Mouse (Mus musculus) mouse trophoblast stem cell (cell line): ENCODE data around the gene Smg9.

Experiments
- in situ Hi-C, 2 experiments: fragments of 300-500 bp; cut with MseI, MboI; formaldehyde crosslinking; loops; 2 replicates in 1 of 2; 3 replicates in 1 of 2; pipeline ENCODE4 v1.15.1; 2025

The Smg9 gene

GRCm38 (mm10) chr7:24399256-24400081 lies at the start of gene Smg9:
TSS of gene Smg9 (plus strand) at chr7:24399619.
- in situ Hi-C loops = no loop called here

GRCm38 (mm10) chr7:24355646-24356045 lies 43.8 kb upstream of the Smg9 start:
- in situ Hi-C loops = no loop called here

GRCm38 (mm10) chr7:24356081-24356480 lies 43.3 kb upstream of the Smg9 start:
- in situ Hi-C loops = no loop called here

GRCm38 (mm10) chr7:24357899-24358298 lies 41.5 kb upstream of the Smg9 start:
- in situ Hi-C loops = no loop called here

- in situ Hi-C loops = no loop called here
Observed at GRCm38 (mm10) chr7:24359269-24359668, 40.1 kb upstream of the Smg9 start.

GRCm38 (mm10) chr7:24361001-24361400 lies 38.4 kb upstream of the Smg9 start:
- in situ Hi-C loops = loop anchor here in 1 of 2 experiments (10.0 kb wide), 1 partner anchor 64 kb away; no protein-coding TSS in a partner anchor

- in situ Hi-C loops = loop anchor here in 1 of 2 experiments (10.0 kb wide), 1 partner anchor 62 kb away; no protein-coding TSS in a partner anchor
Observed at GRCm38 (mm10) chr7:24363228-24363627, 36.2 kb upstream of the Smg9 start.

GRCm38 (mm10) chr7:24364827-24365226 lies 34.6 kb upstream of the Smg9 start:
- in situ Hi-C loops = loop anchor here in 1 of 2 experiments (10.0 kb wide), 1 partner anchor 60 kb away; no protein-coding TSS in a partner anchor

- in situ Hi-C loops = loop anchor here in 1 of 2 experiments (10.0 kb wide), 1 partner anchor 59 kb away; no protein-coding TSS in a partner anchor
Observed at GRCm38 (mm10) chr7:24365258-24366014, 34.0 kb upstream of the Smg9 start.

- in situ Hi-C loops = loop anchor here in 1 of 2 experiments (10.0 kb wide), 1 partner anchor 58 kb away; no protein-coding TSS in a partner anchor
Observed at GRCm38 (mm10) chr7:24366716-24367632, 32.4 kb upstream of the Smg9 start.

GRCm38 (mm10) chr7:24368226-24368625 lies 31.2 kb upstream of the Smg9 start:
- in situ Hi-C loops = loop anchor here in 1 of 2 experiments (10.0 kb wide), 1 partner anchor 57 kb away; no protein-coding TSS in a partner anchor

GRCm38 (mm10) chr7:24368946-24369345 lies 30.5 kb upstream of the Smg9 start:
- in situ Hi-C loops = loop anchor here in 1 of 2 experiments (10.0 kb wide), 1 partner anchor 56 kb away; no protein-coding TSS in a partner anchor

GRCm38 (mm10) chr7:24369731-24370541 lies 29.5 kb upstream of the Smg9 start, which contains the start of gene Kcnn4:
TSS of gene Kcnn4 (plus strand) at chr7:24370263.
- in situ Hi-C loops = loop anchor here in 1 of 2 experiments (10.0 kb wide), 1 partner anchor 55 kb away; no protein-coding TSS in a partner anchor

GRCm38 (mm10) chr7:24371012-24371808 lies 28.2 kb upstream of the Smg9 start:
- in situ Hi-C loops = no loop called here

- in situ Hi-C loops = no loop called here
Observed at GRCm38 (mm10) chr7:24371809-24372145, 27.6 kb upstream of the Smg9 start.

- in situ Hi-C loops = no loop called here
Observed at GRCm38 (mm10) chr7:24372300-24372699, 27.1 kb upstream of the Smg9 start.

GRCm38 (mm10) chr7:24372786-24373185 lies 26.6 kb upstream of the Smg9 start:
- in situ Hi-C loops = no loop called here

- in situ Hi-C loops = no loop called here
Observed at GRCm38 (mm10) chr7:24373538-24374379, 25.7 kb upstream of the Smg9 start.
